Comparison of ENCODE assay signal across 8 mouse cellular contexts in the genomic region with DNA sequence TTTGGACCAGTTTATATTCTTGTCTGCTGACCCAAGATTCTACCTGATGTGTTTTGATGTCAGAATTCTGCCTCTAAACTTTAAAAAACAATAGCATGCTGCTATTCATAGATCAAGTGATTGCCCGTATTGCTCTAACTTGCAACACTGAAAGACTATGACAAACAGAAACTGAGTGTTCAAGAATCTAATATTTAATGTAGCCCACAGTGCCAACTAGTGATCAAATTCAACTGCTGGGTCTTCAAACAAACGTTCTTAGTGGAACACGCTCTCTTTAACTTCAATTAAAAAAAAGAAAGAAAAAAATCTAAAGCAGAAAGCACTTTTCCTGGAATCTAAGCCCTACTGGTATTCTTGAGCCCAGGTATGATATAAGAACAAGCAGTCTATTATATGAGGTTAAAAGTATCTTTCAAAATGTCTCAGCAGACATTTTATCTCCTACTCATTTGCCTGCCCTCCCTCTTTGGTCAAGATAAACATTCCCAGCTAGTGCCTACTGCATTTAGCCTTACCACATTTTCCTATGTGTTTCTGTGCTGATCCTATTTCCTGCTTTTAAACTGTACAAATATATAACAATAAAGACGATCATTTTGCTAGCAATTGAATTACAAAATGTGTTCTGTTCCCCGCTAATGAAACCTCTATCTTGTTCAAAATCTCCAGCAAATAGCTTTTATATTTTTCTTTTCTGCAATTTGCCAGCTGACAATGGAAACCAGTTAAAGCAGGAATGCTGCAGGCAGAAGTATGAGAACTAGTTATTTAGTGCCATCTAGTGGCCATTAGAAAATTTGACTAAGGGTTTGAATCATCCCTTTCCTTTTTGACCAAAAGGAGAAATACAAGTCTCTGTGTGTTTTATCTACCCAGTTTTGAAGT. TPM values are rescaled to one million over a fixed set of nuclear protein-coding genes. Genes with fewer than 3 reads are reported as not detected.
A peak's percentile ranks its signal among the peaks of the same experiment; 100 is the strongest.
DNase-seq lines count a peak whose midpoint lies in the region; ATAC-seq and TF ChIP-seq lines count a peak whose summit lies in the region.

No protein-coding gene starts in this region.

- peak; percentile 14 to 17 for DNase-seq in heart, postnatal 10 days
- DNase-seq in thymus, postnatal 14 days: no peak
- no peak for DNase-seq in spleen, postnatal 36 days (ENCODE audit: low spot score in 2 of 2)
- no peak for DNase-seq in heart, postnatal 14 days

- peak; percentile 40 for TF ChIP-seq CTCF in E14TG2a.4 (conservative IDR thresholded peaks at IDR 0.05; ENCODE audit: low read length)

- no peak overlapping the region for H3K9ac ChIP-seq in heart, embryonic 12.5 days
- no peak overlapping the region for H3K9ac ChIP-seq in forebrain, embryonic 12.5 days

- no peak overlapping the region for H3K4me3 ChIP-seq in heart, embryonic 12.5 days
- H3K4me3 ChIP-seq in E14TG2a.4 (replicated peaks; ENCODE audit: low read length): no peak overlapping the region
- no peak overlapping the region for H3K4me3 ChIP-seq in forebrain, embryonic 12.5 days (replicated peaks)

- H3K27ac ChIP-seq in heart, embryonic 12.5 days (ENCODE audit: poor library complexity, severe bottlenecking): no peak overlapping the region
- no peak overlapping the region for H3K27ac ChIP-seq in forebrain, embryonic 12.5 days

- no peak overlapping the region for H3K4me2 ChIP-seq in heart, embryonic 12.5 days
- no peak overlapping the region for H3K4me2 ChIP-seq in forebrain, embryonic 12.5 days

- intact Hi-C loops in heart, postnatal 10 days (cut with DNase I): loop anchor here (2.0 to 5.0 kb wide), 3 partner anchors 105 to 308 kb away; no protein-coding TSS in a partner anchor
- intact Hi-C loops in heart, postnatal 14 days (cut with DNase I): loop anchor here (10.0 kb wide), 1 partner anchor 301 kb away; no protein-coding TSS in a partner anchor

- no peaks in the 10 kb centered on the region for H3K9me3 ChIP-seq in heart, embryonic 12.5 days (replicated peaks)
- H3K9me3 ChIP-seq in E14TG2a.4 (ENCODE audit: low read length): no peaks in the 10 kb centered on the region
- H3K9me3 ChIP-seq in forebrain, embryonic 12.5 days: no peaks in the 10 kb centered on the region

- H3K4me1 ChIP-seq in heart, embryonic 12.5 days (replicated peaks): no peaks in the 10 kb centered on the region
- H3K4me1 ChIP-seq in E14TG2a.4 (replicated peaks; ENCODE audit: low read depth, low read length): no peaks in the 10 kb centered on the region
- H3K4me1 ChIP-seq in forebrain, embryonic 12.5 days: no peaks in the 10 kb centered on the region

- WGBS in heart, embryonic 12.5 days: 31% methylated on average over 5 of the region's 5 CpGs
- WGBS in forebrain, embryonic 12.5 days: 57% methylated on average over 5 of the region's 5 CpGs

- 0 out of 2 replicates have a peak, but pooled peaks cover 3% of the 10 kb centered on the region for H3K27me3 ChIP-seq in heart, embryonic 12.5 days (replicated peaks)
- H3K27me3 ChIP-seq in E14TG2a.4 (ENCODE audit: insufficient read depth, low read length): 0 out of 2 replicates have a peak, but pooled peaks cover 2% of the 10 kb centered on the region
- no peaks in the 10 kb centered on the region for H3K27me3 ChIP-seq in forebrain, embryonic 12.5 days

- no peaks in the 10 kb centered on the region for H3K36me3 ChIP-seq in heart, embryonic 12.5 days
- no peaks in the 10 kb centered on the region for H3K36me3 ChIP-seq in E14TG2a.4 (ENCODE audit: insufficient read depth, low read length)
- no peaks in the 10 kb centered on the region for H3K36me3 ChIP-seq in forebrain, embryonic 12.5 days (replicated peaks)

- ATAC-seq in heart, embryonic 12.5 days (ENCODE audit: insufficient number of reproducible peaks, low FRiP score): no peak
- peak; percentile 85 for ATAC-seq in forebrain, embryonic 12.5 days (ENCODE audit: low FRiP score)
- peak; percentile 54; the same call in 1 of the 2 replicates for ATAC-seq in megakaryocyte, adult 5-6 weeks (ENCODE audit: poor library complexity, severe bottlenecking)

RNA-seq across cellular contexts. Expression of a gene that starts 17.6 kb away (rescaled TPM):
- 10 to 100 TPM in 1 of 2 experiments, 1 to 10 TPM in 1; 9.8 to 11.2 TPM for total RNA-seq in heart, postnatal 10 days (2021)
- polyA plus RNA-seq in heart, embryonic 12.5 days (2016; fragmentation: Nextera tagmentation; extraction: Ambion mirVana): 15.8 and 15.9 TPM in 2 replicates
- polyA plus RNA-seq in forebrain, embryonic 12.5 days (2016; fragmentation: Nextera tagmentation; extraction: Ambion mirVana): 25.7 and 28.9 TPM in 2 replicates
- total RNA-seq in megakaryocyte, adult 5-6 weeks (2015): 10.3 and 13.0 TPM in 2 replicates
- 2.6 and 8.9 TPM in 2 replicates for total RNA-seq in megakaryocyte, adult 5-6 weeks (2017)
- total RNA-seq in heart, postnatal 14 days (2021): 1 to 10 TPM; 7.4 to 8.0 TPM

Comparison
In these comparisons a context has a peak if more than half of its experiments do, and no peak if none do; other contexts are left out.
1. DNase-seq: peak in heart, postnatal 10 days (2 of 2); none in thymus, postnatal 14 days (single experiment), spleen, postnatal 36 days (0 of 2) and heart, postnatal 14 days (0 of 2).